Mouse (Mus musculus): Measurements from ENCODE around the gene Mtln. TPM values are rescaled to one million over a fixed set of nuclear protein-coding genes. Genes with fewer than 3 reads are reported as not detected.
A peak's percentile ranks its signal among the peaks of the same experiment; 100 is the strongest.

Gene Mtln
- polyA plus RNA-seq, 1 experiment from 2014 or later: 30.3 TPM

GRCm38 (mm10) chr2:127775013-127775412, 17.3 kb downstream of the Mtln start:
- WGBS: 73% methylated on average over 3 of the region's 3 CpGs
- Histone ChIP-seq H3K4me1 (peaks cover 17% of the 10 kb centered on the region), H3K27me3 (ENCODE audit: low read depth, poor library complexity, severe bottlenecking) (no peaks in the 10 kb centered on the region), H3K36me3 (peaks cover 75% of the 10 kb centered on the region), H3K9me3 (replicated peaks) (no peaks in the 10 kb centered on the region), H3K27ac (replicated peaks) (peak overlapping the region; percentile 85), H3K4me3 (no peak overlapping the region)
- no peak for DNase-seq (ENCODE audit: low spot score)

- H3K27me3 ChIP-seq (ENCODE audit: low read depth, poor library complexity, severe bottlenecking): no peaks in the 10 kb centered on the region
- H3K36me3 ChIP-seq: peaks cover 75% of the 10 kb centered on the region
- peaks cover 17% of the 10 kb centered on the region for H3K4me1 ChIP-seq
- H3K27ac ChIP-seq (replicated peaks): peak overlapping the region; percentile 85
- peak overlapping the region; percentile 32; the same call in 1 of the 2 replicates for H3K4me3 ChIP-seq
- WGBS: 12% methylated on average over 1 of the region's 1 CpGs
- H3K9me3 ChIP-seq (replicated peaks): no peaks in the 10 kb centered on the region
- DNase-seq (ENCODE audit: low spot score): no peak
Observed at GRCm38 (mm10) chr2:127774578-127774941, 17.7 kb downstream of the Mtln start.

- DNase-seq (ENCODE audit: low spot score): peak; percentile 51
- peak overlapping the region; percentile 85 for H3K27ac ChIP-seq (replicated peaks)
- peaks cover 75% of the 10 kb centered on the region for H3K36me3 ChIP-seq
- WGBS: 31% methylated on average over 15 of the region's 15 CpGs
- H3K4me1 ChIP-seq: peaks cover 17% of the 10 kb centered on the region
- no peaks in the 10 kb centered on the region for H3K27me3 ChIP-seq (ENCODE audit: low read depth, poor library complexity, severe bottlenecking)
- H3K4me3 ChIP-seq: peak overlapping the region; percentile 32; the same call in 1 of the 2 replicates
- no peaks in the 10 kb centered on the region for H3K9me3 ChIP-seq (replicated peaks)
Observed at GRCm38 (mm10) chr2:127773938-127774577, 18.2 kb downstream of the Mtln start.

- H3K27me3 ChIP-seq (ENCODE audit: low read depth, poor library complexity, severe bottlenecking): no peaks in the 10 kb centered on the region
- H3K36me3 ChIP-seq: peaks cover 94% of the 10 kb centered on the region
- no peaks in the 10 kb centered on the region for H3K9me3 ChIP-seq (replicated peaks)
- DNase-seq (ENCODE audit: low spot score): no peak
- H3K4me1 ChIP-seq: 0 out of 2 replicates have a peak, but pooled peaks cover 3% of the 10 kb centered on the region
- no peak overlapping the region for H3K27ac ChIP-seq (replicated peaks)
- WGBS: 94% methylated on average over 5 of the region's 5 CpGs
- H3K4me3 ChIP-seq: no peak overlapping the region
Observed at GRCm38 (mm10) chr2:127761587-127761986, 30.7 kb downstream of the Mtln start.

- Histone ChIP-seq H3K27me3 (ENCODE audit: low read depth, poor library complexity, severe bottlenecking) (no peaks in the 10 kb centered on the region), H3K9me3 (replicated peaks) (no peaks in the 10 kb centered on the region), H3K27ac (replicated peaks) (0 out of 2 replicates have a peak overlapping the region, but pooled peaks have one; percentile 9), H3K36me3 (peaks cover 95% of the 10 kb centered on the region), H3K4me1 (0 out of 2 replicates have a peak, but pooled peaks cover 3% of the 10 kb centered on the region), H3K4me3 (no peak overlapping the region)
- DNase-seq (ENCODE audit: low spot score): no peak
- 79% methylated on average over 10 of the region's 10 CpGs for WGBS
Observed at GRCm38 (mm10) chr2:127760429-127761000, 31.8 kb downstream of the Mtln start.

- 0 out of 2 replicates have a peak overlapping the region, but pooled peaks have one; percentile 9 for H3K27ac ChIP-seq (replicated peaks)
- 89% methylated on average over 6 of the region's 6 CpGs for WGBS
- DNase-seq (ENCODE audit: low spot score): no peak
- H3K4me3 ChIP-seq: no peak overlapping the region
- no peaks in the 10 kb centered on the region for H3K27me3 ChIP-seq (ENCODE audit: low read depth, poor library complexity, severe bottlenecking)
- H3K9me3 ChIP-seq (replicated peaks): no peaks in the 10 kb centered on the region
- H3K36me3 ChIP-seq: peaks cover 95% of the 10 kb centered on the region
- H3K4me1 ChIP-seq: 0 out of 2 replicates have a peak, but pooled peaks cover 3% of the 10 kb centered on the region
Observed at GRCm38 (mm10) chr2:127760014-127760413, 32.3 kb downstream of the Mtln start.

GRCm38 (mm10) chr2:127759157-127759880, 33.0 kb downstream of the Mtln start:
- H3K27ac ChIP-seq (replicated peaks): no peak overlapping the region
- 0 out of 2 replicates have a peak, but pooled peaks cover 3% of the 10 kb centered on the region for H3K4me1 ChIP-seq
- H3K4me3 ChIP-seq: no peak overlapping the region
- H3K9me3 ChIP-seq (replicated peaks): no peaks in the 10 kb centered on the region
- H3K27me3 ChIP-seq (ENCODE audit: low read depth, poor library complexity, severe bottlenecking): no peaks in the 10 kb centered on the region
- DNase-seq (ENCODE audit: low spot score): no peak
- 90% methylated on average over 5 of the region's 5 CpGs for WGBS
- peaks cover 94% of the 10 kb centered on the region for H3K36me3 ChIP-seq

GRCm38 (mm10) chr2:127757171-127757570, 35.1 kb downstream of the Mtln start:
- 52% methylated on average over 8 of the region's 8 CpGs for WGBS
- H3K36me3 ChIP-seq: peaks cover 87% of the 10 kb centered on the region
- DNase-seq (ENCODE audit: low spot score): no peak
- H3K27ac ChIP-seq (replicated peaks): peak overlapping the region; percentile 17; the same call in 1 of the 2 replicates
- H3K4me3 ChIP-seq: no peak overlapping the region
- H3K27me3 ChIP-seq (ENCODE audit: low read depth, poor library complexity, severe bottlenecking): no peaks in the 10 kb centered on the region
- H3K9me3 ChIP-seq (replicated peaks): no peaks in the 10 kb centered on the region
- H3K4me1 ChIP-seq: 0 out of 2 replicates have a peak, but pooled peaks cover 3% of the 10 kb centered on the region

GRCm38 (mm10) chr2:127754113-127754512, 38.2 kb downstream of the Mtln start:
- peaks cover 57% of the 10 kb centered on the region for H3K36me3 ChIP-seq
- H3K4me1 ChIP-seq: 0 out of 2 replicates have a peak, but pooled peaks cover 3% of the 10 kb centered on the region
- H3K4me3 ChIP-seq: no peak overlapping the region
- WGBS: 94% methylated on average over 4 of the region's 4 CpGs
- no peaks in the 10 kb centered on the region for H3K9me3 ChIP-seq (replicated peaks)
- no peak overlapping the region for H3K27ac ChIP-seq (replicated peaks)
- no peaks in the 10 kb centered on the region for H3K27me3 ChIP-seq (ENCODE audit: low read depth, poor library complexity, severe bottlenecking)
- no peak for DNase-seq (ENCODE audit: low spot score)

- Histone ChIP-seq H3K4me1 (0 out of 2 replicates have a peak, but pooled peaks cover 2% of the 10 kb centered on the region), H3K27me3 (ENCODE audit: low read depth, poor library complexity, severe bottlenecking) (no peaks in the 10 kb centered on the region), H3K27ac (replicated peaks) (no peak overlapping the region), H3K36me3 (peaks cover 38% of the 10 kb centered on the region), H3K9me3 (replicated peaks) (no peaks in the 10 kb centered on the region), H3K4me3 (no peak overlapping the region)
- 85% methylated on average over 11 of the region's 11 CpGs for WGBS
- DNase-seq (ENCODE audit: low spot score): no peak
Observed at GRCm38 (mm10) chr2:127751849-127752610, 40.3 kb downstream of the Mtln start.

- Histone ChIP-seq H3K4me3 (no peak overlapping the region), H3K9me3 (replicated peaks) (no peaks in the 10 kb centered on the region), H3K36me3 (peaks cover 26% of the 10 kb centered on the region), H3K27ac (replicated peaks) (no peak overlapping the region), H3K27me3 (ENCODE audit: low read depth, poor library complexity, severe bottlenecking) (no peaks in the 10 kb centered on the region), H3K4me1 (no peaks in the 10 kb centered on the region)
- no peak for DNase-seq (ENCODE audit: low spot score)
- 79% methylated on average over 1 of the region's 1 CpGs for WGBS
Observed at GRCm38 (mm10) chr2:127749376-127749775, 42.9 kb downstream of the Mtln start.

- no peaks in the 10 kb centered on the region for H3K4me1 ChIP-seq
- H3K4me3 ChIP-seq: no peak overlapping the region
- 70% methylated on average over 7 of the region's 7 CpGs for WGBS
- no peaks in the 10 kb centered on the region for H3K9me3 ChIP-seq (replicated peaks)
- no peak for DNase-seq (ENCODE audit: low spot score)
- no peaks in the 10 kb centered on the region for H3K27me3 ChIP-seq (ENCODE audit: low read depth, poor library complexity, severe bottlenecking)
- H3K36me3 ChIP-seq: peaks cover 25% of the 10 kb centered on the region
- no peak overlapping the region for H3K27ac ChIP-seq (replicated peaks)
Observed at GRCm38 (mm10) chr2:127748316-127748715, 44.0 kb downstream of the Mtln start.
